Mouse (Mus musculus) hindbrain, embryonic 16.5 days (tissue): ENCODE measurements around the gene Nars2. TPM values are rescaled to one million over a fixed set of nuclear protein-coding genes. Genes with fewer than 3 reads are reported as not detected.
A peak's percentile ranks its signal among the peaks of the same experiment; 100 is the strongest.

Source experiments
- ATAC-seq: fragments of 200-750 bp; cut with Nextera tagmentation; 2 replicates; pipeline ENCODE4 v1.8.0; 2017; ENCODE audit warnings: moderate TSS enrichment, moderate library complexity
- H3K27ac ChIP-seq: fragments of 300-500 bp; sonication (generic); 2 replicates; pipeline ENCODE4 v1.5.1; 2014; ENCODE audit warnings: low read depth, mild to moderate bottlenecking, control low read depth, low read length, moderate library complexity
- H3K27me3 ChIP-seq: fragments of 300-500 bp; sonication (generic); replicated peaks from 2 replicates; pipeline ENCODE4 v1.6.1; 2014; ENCODE audit warnings: low read length; ENCODE audit not compliant: control insufficient read depth, insufficient read depth
- H3K36me3 ChIP-seq: fragments of 300-500 bp; sonication (generic); 2 replicates; pipeline ENCODE4 v1.6.1; 2014; ENCODE audit warnings: mild to moderate bottlenecking, low read length, moderate library complexity, mixed read lengths; ENCODE audit not compliant: control insufficient read depth, insufficient read depth
- H3K4me1 ChIP-seq: fragments of 300-500 bp; sonication (generic); 2 replicates; pipeline ENCODE4 v1.6.1; 2014; ENCODE audit warnings: low read depth, low read length; ENCODE audit not compliant: control insufficient read depth, insufficient read depth
- H3K4me2 ChIP-seq: fragments of 300-500 bp; sonication (generic); 2 replicates; pipeline ENCODE4 v1.6.1; 2014; ENCODE audit warnings: mild to moderate bottlenecking, low read length, control low read depth, moderate library complexity
- H3K4me3 ChIP-seq: fragments of 300-500 bp; sonication (generic); 2 replicates; pipeline ENCODE4 v1.5.1; 2014; ENCODE audit warnings: mild to moderate bottlenecking, low read length, control low read depth, moderate library complexity
- H3K9ac ChIP-seq: fragments of 300-500 bp; sonication (generic); 2 replicates; pipeline ENCODE4 v1.6.1; 2014; ENCODE audit warnings: low read depth, mild to moderate bottlenecking, control low read depth, low read length, moderate library complexity
- H3K9me3 ChIP-seq: fragments of 300-500 bp; sonication (generic); 2 replicates; pipeline ENCODE4 v1.6.1; 2014; ENCODE audit warnings: mild to moderate bottlenecking, low read length, moderate library complexity; ENCODE audit not compliant: control insufficient read depth
- WGBS: fragments of 180-500 bp; shearing (Covaris S2); extraction: QIAGEN DNeasy Blood & Tissue Kit; methylation state at CpG from one replicate; pipeline ENCODE4 v1.1.7; 2014; 5-methylcytosine and 5-hydroxymethylcytosine counted together
- polyA plus RNA-seq: library from polyadenylated mRNA; unstranded; fragments of >200 nt; fragmentation: Nextera tagmentation; extraction: Ambion mirVana; gene quantifications from 2 replicates; pipeline ENCODE4 v1.2.1, GENCODE M21; 2015

The Nars2 gene
- polyA plus RNA-seq, 1 experiment from 2014 or later = 16.9 TPM

DNA sequence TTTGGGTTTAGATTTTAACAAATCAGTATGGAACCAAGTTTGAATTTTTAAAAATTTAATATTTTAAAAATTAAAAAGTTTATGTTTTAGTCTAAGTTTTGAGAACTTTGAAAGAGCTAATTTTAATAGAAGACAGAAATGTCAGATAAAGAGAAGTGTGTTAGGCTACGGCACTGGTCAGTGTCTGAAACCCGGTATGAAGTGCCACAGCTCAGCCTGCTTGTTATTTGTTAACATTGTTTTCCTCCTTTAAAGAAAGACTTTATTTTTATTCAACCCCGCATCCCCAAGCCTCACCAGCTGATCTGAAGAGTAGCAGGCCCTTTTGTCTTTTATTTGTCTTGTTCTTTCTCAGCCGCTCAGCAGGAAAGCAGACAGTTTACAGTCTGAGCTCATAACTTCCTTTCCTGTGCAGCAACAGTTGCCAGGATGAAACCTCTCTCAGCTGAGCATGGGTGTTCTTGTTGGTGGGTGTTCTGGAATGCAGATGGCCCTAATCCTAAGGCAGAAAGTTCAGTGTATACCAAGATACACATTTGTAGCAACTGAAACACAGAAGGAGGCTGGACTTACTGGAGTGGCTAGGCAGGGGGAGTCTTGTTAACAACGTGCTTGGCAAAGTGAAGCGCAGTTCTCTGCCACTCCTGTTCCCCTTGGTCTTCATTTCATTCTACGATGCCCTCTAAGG lies 32.5 kb downstream of the Nars2 start:
- Histone ChIP-seq H3K4me3 (no peak overlapping the region), H3K36me3 (no peaks in the 10 kb centered on the region), H3K9me3 (no peaks in the 10 kb centered on the region), H3K27ac (no peak overlapping the region), H3K4me1 (peaks cover 12% of the 10 kb centered on the region), H3K27me3 (no peaks in the 10 kb centered on the region), H3K9ac (no peak overlapping the region), H3K4me2 (no peak overlapping the region)
- WGBS = 24% methylated on average over 7 of the region's 7 CpGs
- ATAC-seq = peak; percentile 69

- Histone ChIP-seq H3K4me3 (no peak overlapping the region), H3K9ac (no peak overlapping the region), H3K27ac (0 out of 2 replicates have a peak overlapping the region, but pooled peaks have one; percentile 12), H3K4me1 (peaks cover 12% of the 10 kb centered on the region), H3K9me3 (no peaks in the 10 kb centered on the region), H3K36me3 (no peaks in the 10 kb centered on the region), H3K27me3 (no peaks in the 10 kb centered on the region), H3K4me2 (no peak overlapping the region)
- WGBS = 35% methylated on average over 8 of the region's 8 CpGs
- ATAC-seq = peak; percentile 27; the same call in 1 of the 2 replicates
Observed at GRCm38 (mm10) chr7:96985798-96986197, 34.5 kb downstream of the Nars2 start.

DNA sequence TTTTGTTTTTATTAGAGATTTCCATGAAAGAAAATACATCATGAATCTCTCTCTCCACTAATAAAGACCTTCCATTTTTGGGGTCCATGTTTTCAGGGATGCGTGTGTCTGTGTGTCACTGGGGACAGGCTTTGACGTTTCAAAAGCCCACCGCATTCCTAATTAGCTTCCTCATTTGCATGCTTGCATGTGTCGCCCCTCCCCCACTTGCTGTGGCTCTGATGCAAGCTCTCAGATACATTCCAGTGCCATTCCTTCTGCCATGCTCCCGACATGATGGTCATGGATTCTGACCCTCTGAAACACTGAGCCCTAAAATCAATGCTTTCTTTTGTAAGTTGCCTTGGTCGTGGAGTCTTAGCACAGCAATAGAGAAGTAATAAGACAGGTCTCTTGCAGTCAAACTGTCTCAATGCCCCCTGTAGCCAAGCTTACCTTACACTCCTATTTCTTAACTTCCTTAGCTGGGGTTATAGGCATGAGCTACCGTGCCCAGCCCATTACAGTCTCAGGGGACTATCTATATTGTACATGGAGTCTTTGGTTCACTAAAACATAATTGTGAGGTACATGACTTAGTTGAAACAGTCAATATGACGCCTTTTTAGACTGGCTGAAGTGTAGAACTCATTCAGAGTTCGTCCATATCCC lies 35.6 kb downstream of the Nars2 start:
- no peaks in the 10 kb centered on the region for H3K9me3 ChIP-seq
- no peak overlapping the region for H3K27ac ChIP-seq
- no peak overlapping the region for H3K9ac ChIP-seq
- H3K4me2 ChIP-seq = 0 out of 2 replicates have a peak overlapping the region, but pooled peaks have one; percentile 6
- no peak overlapping the region for H3K4me3 ChIP-seq
- no peak for ATAC-seq
- H3K36me3 ChIP-seq = no peaks in the 10 kb centered on the region
- peaks cover 12% of the 10 kb centered on the region for H3K4me1 ChIP-seq
- whole genome bisulfite sequencing = 27% methylated on average over 9 of the region's 9 CpGs
- no peaks in the 10 kb centered on the region for H3K27me3 ChIP-seq

DNA sequence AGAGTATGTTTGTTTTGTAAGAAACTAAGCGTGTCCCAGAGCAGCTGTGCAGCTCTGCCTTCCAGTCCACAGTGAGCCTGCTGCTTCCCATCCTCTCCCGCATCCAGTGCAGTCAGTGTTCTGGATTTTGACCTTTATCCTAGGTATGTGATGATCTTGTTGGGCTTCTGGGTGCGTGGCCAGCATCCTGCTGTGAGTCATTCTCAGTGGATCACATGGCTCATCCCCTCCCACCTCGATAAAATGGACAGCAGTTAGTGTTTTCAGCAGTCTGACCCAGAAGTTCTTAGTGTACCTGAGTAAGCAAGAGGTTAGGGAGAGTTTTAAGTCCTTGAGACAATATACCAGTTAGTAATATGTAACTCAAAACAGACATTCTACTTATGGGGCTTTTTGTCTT lies 36.4 kb downstream of the Nars2 start:
- no peak overlapping the region for H3K4me3 ChIP-seq
- H3K27ac ChIP-seq = no peak overlapping the region
- H3K4me2 ChIP-seq = no peak overlapping the region
- WGBS = 62% methylated on average over 4 of the region's 4 CpGs
- no peaks in the 10 kb centered on the region for H3K27me3 ChIP-seq
- H3K9ac ChIP-seq = no peak overlapping the region
- ATAC-seq = no peak
- peaks cover 12% of the 10 kb centered on the region for H3K4me1 ChIP-seq
- no peaks in the 10 kb centered on the region for H3K36me3 ChIP-seq
- H3K9me3 ChIP-seq = no peaks in the 10 kb centered on the region

- Histone ChIP-seq H3K4me2 (no peak overlapping the region), H3K9ac (no peak overlapping the region), H3K4me1 (no peaks in the 10 kb centered on the region), H3K36me3 (no peaks in the 10 kb centered on the region), H3K9me3 (no peaks in the 10 kb centered on the region), H3K27me3 (no peaks in the 10 kb centered on the region), H3K27ac (no peak overlapping the region), H3K4me3 (no peak overlapping the region)
- WGBS = 83% methylated on average over 3 of the region's 3 CpGs
- no peak for ATAC-seq
Observed at GRCm38 (mm10) chr7:97012956-97013355, 61.7 kb downstream of the Nars2 start.

DNA sequence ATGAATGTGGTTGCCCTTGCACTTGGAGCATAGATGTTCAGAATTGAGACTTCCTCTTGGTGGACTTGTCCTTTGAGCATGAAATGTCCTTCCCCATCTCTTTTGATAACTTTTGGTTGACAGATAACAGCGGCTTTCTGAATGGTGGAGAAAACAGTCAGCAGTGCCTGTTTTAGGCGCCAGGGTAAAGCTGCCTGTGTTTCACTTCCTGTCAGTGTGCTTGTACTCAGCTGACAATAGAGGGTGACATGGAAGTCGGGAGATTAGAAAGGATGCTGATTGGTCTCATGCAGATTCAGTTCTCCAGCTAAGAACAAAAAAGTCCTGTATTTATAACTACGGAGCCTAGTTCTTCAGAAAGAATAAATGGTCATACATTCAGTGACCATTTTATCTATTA lies 66.7 kb downstream of the Nars2 start:
- H3K9me3 ChIP-seq = no peaks in the 10 kb centered on the region
- no peak overlapping the region for H3K9ac ChIP-seq
- H3K4me1 ChIP-seq = no peaks in the 10 kb centered on the region
- ATAC-seq = no peak
- H3K27me3 ChIP-seq = no peaks in the 10 kb centered on the region
- no peak overlapping the region for H3K4me3 ChIP-seq
- H3K36me3 ChIP-seq = no peaks in the 10 kb centered on the region
- H3K4me2 ChIP-seq = no peak overlapping the region
- H3K27ac ChIP-seq = no peak overlapping the region
- WGBS = 70% methylated on average over 4 of the region's 4 CpGs

DNA sequence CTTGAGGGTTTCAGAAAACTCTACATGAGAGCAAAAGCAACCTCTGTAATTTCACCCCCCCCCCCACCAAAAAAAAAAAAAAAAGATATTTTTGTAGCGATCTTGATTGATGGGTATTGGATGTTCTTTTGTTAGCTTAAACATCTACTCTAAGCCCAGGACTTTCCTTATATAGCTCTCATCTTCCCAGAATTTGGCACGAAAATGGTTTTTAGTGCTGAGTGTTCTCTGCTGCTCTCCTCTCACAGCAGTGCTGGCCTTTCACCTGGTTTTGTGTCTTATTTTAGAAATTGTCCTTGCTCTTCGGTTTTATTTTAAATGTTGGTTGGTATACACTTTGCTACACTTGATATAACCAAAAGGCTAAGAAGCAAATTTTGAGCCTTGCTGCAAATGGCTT lies 67.1 kb downstream of the Nars2 start:
- no peak overlapping the region for H3K4me3 ChIP-seq
- no peaks in the 10 kb centered on the region for H3K27me3 ChIP-seq
- WGBS = 85% methylated on average over 3 of the region's 3 CpGs
- H3K4me2 ChIP-seq = no peak overlapping the region
- no peak for ATAC-seq
- H3K4me1 ChIP-seq = no peaks in the 10 kb centered on the region
- no peaks in the 10 kb centered on the region for H3K36me3 ChIP-seq
- H3K9me3 ChIP-seq = no peaks in the 10 kb centered on the region
- no peak overlapping the region for H3K9ac ChIP-seq
- no peak overlapping the region for H3K27ac ChIP-seq

- 46% methylated on average over 1 of the region's 1 CpGs for WGBS
- no peak for ATAC-seq
Observed at GRCm38 (mm10) chr7:97019303-97019702, 68.0 kb downstream of the Nars2 start.

DNA sequence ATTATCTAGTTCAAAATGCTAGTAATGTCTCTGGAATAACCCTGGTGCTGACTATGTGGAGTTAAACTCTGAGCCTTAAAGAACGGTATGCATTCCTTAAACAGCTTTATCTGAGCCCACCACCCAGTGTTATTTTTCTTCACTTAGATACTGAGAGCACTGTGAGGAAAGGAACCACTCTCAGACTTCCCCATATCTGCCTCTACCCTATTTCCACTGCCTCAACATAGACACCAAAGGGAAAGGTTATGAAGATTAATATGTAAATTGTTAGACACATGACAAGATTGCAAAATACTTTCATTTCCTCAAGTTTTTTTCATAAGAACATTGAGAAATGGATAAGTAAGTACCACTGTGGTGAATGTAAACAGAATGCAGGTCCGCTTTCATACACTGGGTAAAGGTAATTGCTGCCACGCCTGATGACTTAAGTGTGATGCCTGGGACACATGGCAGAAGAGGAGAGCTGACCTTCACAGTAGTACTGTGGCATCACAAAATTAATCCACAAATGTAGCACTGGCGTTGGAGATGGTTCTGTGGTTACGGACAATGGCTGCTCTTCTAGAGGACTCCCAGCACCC lies 75.6 kb downstream of the Nars2 start:
- Histone ChIP-seq H3K27ac (no peak overlapping the region), H3K36me3 (0 out of 2 replicates have a peak, but pooled peaks cover 2% of the 10 kb centered on the region), H3K4me1 (no peaks in the 10 kb centered on the region), H3K4me3 (no peak overlapping the region), H3K27me3 (no peaks in the 10 kb centered on the region), H3K9me3 (no peaks in the 10 kb centered on the region), H3K9ac (no peak overlapping the region), H3K4me2 (no peak overlapping the region)
- ATAC-seq = no peak
- WGBS = 92% methylated on average over 5 of the region's 5 CpGs

More at GRCm38 (mm10) chr7:97019303-97019702, 68.0 kb downstream of the Nars2 start:
- Histone ChIP-seq H3K27ac (no peak overlapping the region), H3K27me3 (no peaks in the 10 kb centered on the region), H3K4me2 (no peak overlapping the region), H3K4me3 (no peak overlapping the region), H3K4me1 (no peaks in the 10 kb centered on the region), H3K9ac (no peak overlapping the region), H3K36me3 (no peaks in the 10 kb centered on the region), H3K9me3 (no peaks in the 10 kb centered on the region)
